Mouse (Mus musculus): Measurements from ENCODE around the gene Smgc. TPM values are rescaled to one million over a fixed set of nuclear protein-coding genes. Genes with fewer than 3 reads are reported as not detected.
"Not testable (repeated sequence)": the region's sequence is repeated elsewhere in the genome, so short reads cannot be mapped to it uniquely, and the experiment has no call there.

Gene Smgc
- total RNA-seq (2021) = not detected
- long read RNA-seq, experiment 1 = 0 reads
- long read RNA-seq, experiment 2 = 0 reads

GRCm38 (mm10) chr15:91837965-91838364 is at the start of gene Smgc:
Gene Smgc (plus strand): TSS chr15:91838265.
- DNase-seq = no peak
- intact Hi-C loops (cut with DNase I) = no loop called here

DNA sequence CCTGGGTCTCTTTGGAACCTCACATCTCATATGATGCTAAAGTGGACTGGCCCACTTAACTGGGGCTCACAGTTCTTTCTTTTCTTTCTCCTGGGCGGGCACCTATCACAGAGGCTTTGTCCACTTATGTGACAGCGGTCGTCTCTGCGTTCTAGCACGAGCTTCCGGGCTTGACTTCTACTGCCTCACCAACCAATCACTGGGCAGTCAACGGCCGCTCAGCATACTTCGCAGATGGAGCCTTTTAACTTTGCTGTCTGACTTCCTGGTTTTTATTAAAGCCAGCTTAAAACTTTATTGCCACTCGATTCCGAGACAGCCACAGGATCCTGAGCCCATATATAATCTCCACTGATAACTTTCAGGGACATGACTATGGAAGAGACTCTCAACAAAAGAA is 49.7 kb upstream of the Smgc start:
- intact Hi-C loops (cut with DNase I) = no loop called here

DNA sequence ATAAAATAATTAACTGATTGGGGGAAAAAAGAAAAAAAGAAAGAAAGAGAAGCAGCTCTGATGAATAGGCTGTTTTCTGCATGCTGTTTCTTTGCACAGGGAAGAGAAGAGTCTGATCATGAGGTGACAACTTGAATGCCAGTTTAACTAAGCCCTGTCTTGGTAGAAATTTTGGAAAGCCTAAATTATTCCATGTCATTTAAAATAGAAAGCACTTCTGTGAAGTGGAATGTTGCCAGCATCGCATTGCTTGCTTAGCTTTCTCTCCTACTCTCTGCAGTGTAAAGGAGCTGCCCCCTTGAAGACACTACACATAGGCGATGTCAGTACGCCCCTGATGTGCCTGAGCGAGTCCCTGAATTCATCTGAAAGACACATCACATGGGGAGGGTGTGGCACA is 31.6 kb upstream of the Smgc start:
- intact Hi-C loops (cut with DNase I) = no loop called here
- DNase-seq = no peak

More for the DNA sequence above, 49.7 kb upstream of the Smgc start:
- no peak for DNase-seq

DNA sequence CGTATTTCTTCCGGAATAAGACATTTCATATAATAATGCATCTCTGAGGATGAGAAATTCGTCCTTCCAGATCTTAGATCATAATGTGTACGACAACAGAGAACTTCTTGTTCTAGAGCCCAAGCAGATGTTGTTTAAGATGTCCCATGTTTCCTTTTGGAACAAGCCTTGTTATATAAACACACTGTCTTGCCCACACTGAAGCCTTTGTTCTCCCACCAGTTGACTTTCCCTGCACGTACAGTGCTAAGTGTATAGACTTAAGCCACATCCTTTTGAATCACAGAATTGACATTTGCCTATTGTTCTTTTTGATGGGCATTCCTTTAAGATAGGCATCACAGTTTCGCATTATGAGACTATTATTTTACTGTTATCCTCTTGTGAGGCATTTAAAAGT is 2.7 kb upstream of the Smgc start:
- no peak for DNase-seq
- intact Hi-C loops (cut with DNase I) = no loop called here

- intact Hi-C loops (cut with DNase I); DNase-seq: not testable (repeated sequence)
Observed at GRCm38 (mm10) chr15:91864130-91864529, 26.1 kb downstream of the Smgc start.

- DNase-seq = peak; percentile 4 to 9
- intact Hi-C loops (cut with DNase I) = no loop called here
Observed at GRCm38 (mm10) chr15:91900245-91900644, 62.2 kb downstream of the Smgc start.

- intact Hi-C loops (cut with DNase I) = not testable (repeated sequence)
- peak; percentile 25 to 29 for DNase-seq
Observed at GRCm38 (mm10) chr15:91907046-91907445, 69.0 kb downstream of the Smgc start.

Other genes starting within 250 kb of the Smgc start
- 10 to 100 TPM; 10.7 to 13.8 TPM for gene Lrrk2, start 165.1 kb upstream of the Smgc start, total RNA-seq (2021)
- under 1 TPM in 1 of 2 experiments, not detected in 1; 0.10 TPM for gene Cntn1, start 212.9 kb downstream of the Smgc start, total RNA-seq (2021)

Measured in heart, postnatal 14 days (tissue).